Mouse (Mus musculus): ENCODE measurements around the gene 1700067P10Rik.

1700067P10Rik gene

GRCm38 (mm10) chr17:48108520-48108919 lies 19.4 kb downstream of the 1700067P10Rik start:
- TF ChIP-seq GATA4 (IDR thresholded peaks at IDR 0.05; ENCODE audit: insufficient replicate concordance, low read length) = no peak

DNA sequence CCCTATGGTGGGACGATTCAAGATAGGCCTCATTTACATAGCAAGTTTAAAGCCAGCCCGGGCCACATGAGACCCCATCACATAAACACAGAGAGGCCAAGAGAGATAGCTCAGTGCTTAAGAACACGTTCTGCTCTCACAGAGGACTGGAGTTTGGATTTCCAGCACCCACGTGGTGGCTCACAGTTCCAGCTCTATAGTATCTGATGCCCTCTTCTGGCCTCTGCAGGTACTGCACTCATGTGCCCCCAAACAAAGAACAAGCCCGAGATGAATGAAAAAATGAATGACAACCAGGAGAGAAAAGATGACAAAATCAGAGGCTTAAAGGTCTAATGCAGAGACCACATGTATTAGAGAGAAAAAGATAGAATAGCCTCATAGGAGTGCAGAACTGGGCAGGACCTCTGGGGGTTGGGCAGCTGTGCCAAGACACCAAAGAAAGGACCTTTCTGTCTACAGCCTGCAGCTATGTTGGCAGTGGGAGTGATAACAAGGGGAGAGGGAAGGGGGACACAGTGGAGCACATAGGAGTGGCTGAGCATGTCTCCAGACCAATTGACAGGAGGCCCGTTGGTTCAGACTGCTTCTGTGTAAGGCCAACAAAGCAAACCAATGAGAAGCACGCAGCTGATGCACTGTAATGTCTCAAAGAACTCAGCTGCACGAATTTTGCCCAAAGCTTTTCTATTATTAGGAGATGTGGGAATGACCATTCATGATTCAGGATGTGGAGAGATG lies 21.6 kb downstream of the 1700067P10Rik start:
- no peak for TF ChIP-seq GATA4 (IDR thresholded peaks at IDR 0.05; ENCODE audit: insufficient replicate concordance, low read length)

GRCm38 (mm10) chr17:48118570-48118969 lies 29.5 kb downstream of the 1700067P10Rik start:
- TF ChIP-seq GATA4 (IDR thresholded peaks at IDR 0.05; ENCODE audit: insufficient replicate concordance, low read length) = no peak

GRCm38 (mm10) chr17:48119656-48120055 lies 30.5 kb downstream of the 1700067P10Rik start:
- no peak for TF ChIP-seq GATA4 (IDR thresholded peaks at IDR 0.05; ENCODE audit: insufficient replicate concordance, low read length)

- TF ChIP-seq GATA4 (IDR thresholded peaks at IDR 0.05; ENCODE audit: insufficient replicate concordance, low read length) = no peak
Observed at GRCm38 (mm10) chr17:48120456-48120855, 31.3 kb downstream of the 1700067P10Rik start.

DNA sequence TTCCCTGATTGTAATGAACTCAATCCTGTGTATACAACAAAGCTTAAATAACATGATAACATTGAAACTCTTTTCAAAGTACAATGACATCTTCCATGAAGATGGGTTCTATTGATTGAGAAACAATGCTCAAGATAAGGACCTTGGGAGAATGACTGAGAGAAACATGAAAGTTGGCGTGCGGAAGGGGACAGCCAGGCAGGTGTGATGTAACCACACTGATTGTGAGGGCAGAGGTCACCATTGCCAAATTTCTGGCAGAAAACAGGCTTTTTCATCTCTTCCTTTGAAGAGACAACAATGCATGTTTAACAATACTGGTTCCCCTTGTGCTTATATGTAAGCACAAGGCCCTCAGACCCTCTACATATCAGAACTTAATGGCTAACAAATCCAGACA lies 43.7 kb downstream of the 1700067P10Rik start:
- peak; percentile 74; the same call in 1 of the 2 replicates for TF ChIP-seq GATA4 (IDR thresholded peaks at IDR 0.05; ENCODE audit: insufficient replicate concordance, low read length)

All from liver, adult (tissue).